Mouse (Mus musculus): ENCODE results near the gene Fam20c.

Fam20c gene

GRCm38 (mm10) chr5:138809767-138810166, 55.5 kb downstream of the Fam20c start:
- DNase-seq (ENCODE audit: low spot score), result peak; percentile 45

DNA sequence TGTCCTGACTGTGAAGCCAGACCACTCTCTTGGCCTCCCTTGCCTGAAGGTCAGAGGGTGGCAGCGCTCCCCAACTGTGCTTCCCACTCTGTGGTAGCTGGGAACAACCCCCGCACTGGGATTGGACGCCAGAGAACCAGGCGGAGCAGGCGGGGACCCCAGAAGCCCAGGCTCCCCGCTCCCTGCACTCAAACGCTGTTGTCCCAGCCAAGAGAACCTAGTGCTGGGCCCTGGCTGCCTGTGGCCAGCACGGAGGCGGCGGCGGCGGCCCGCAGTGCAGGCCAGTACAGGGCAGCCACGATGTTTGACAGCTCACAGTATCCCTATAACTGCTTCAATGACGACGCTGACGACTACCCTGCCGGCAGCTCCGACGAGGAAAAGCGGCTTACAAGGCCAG, 65.5 kb downstream of the Fam20c start, which contains the start of gene Gm5294:
Gene Gm5294 (plus strand): TSS at position 301 of the 400 bp plus-strand sequence.
- DNase-seq (ENCODE audit: low spot score), result no peak

- DNase-seq (ENCODE audit: low spot score), result no peak
Measured at GRCm38 (mm10) chr5:138820717-138821332, 66.5 kb downstream of the Fam20c start.

GRCm38 (mm10) chr5:138825090-138825489, 70.8 kb downstream of the Fam20c start:
- no peak for DNase-seq (ENCODE audit: low spot score)

- DNase-seq (ENCODE audit: low spot score), result peak; percentile 70
Measured at GRCm38 (mm10) chr5:138833406-138833805, 79.1 kb downstream of the Fam20c start.

GRCm38 (mm10) chr5:138834910-138835309, 80.6 kb downstream of the Fam20c start:
- no peak for DNase-seq (ENCODE audit: low spot score)

- DNase-seq (ENCODE audit: low spot score), result no peak
Measured at GRCm38 (mm10) chr5:138840981-138841380, 86.7 kb downstream of the Fam20c start.

DNA sequence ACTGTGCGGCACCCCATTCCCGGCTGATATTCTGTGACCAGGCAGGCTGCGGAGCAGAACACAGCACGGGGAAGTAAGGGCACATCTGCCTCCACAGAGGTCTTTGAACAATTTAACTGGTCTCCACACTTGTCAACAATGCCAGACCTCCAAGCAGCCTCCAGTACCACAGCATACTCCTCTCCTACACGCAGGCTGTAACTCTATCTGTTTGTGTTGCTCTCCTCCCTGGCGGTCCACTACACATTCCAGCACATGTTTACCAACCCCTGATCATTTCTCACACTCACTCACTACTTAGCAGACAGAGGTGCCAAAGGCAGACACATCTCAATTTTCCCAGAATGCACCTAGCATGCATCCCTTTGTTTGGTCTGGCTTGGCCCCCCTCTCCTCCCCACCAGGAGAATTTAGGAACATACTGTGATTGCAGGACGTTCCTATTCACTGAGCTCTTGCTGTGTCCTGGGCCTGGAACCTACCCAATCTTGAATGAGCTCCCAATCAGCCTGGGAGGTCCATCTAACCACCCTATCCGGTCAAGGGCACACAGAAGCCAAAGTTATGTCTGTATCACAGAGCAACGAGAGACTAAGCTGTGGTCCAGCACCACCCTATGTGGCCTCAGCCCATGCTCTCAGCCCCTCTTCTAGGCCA, 89.0 kb downstream of the Fam20c start:
- peak; percentile 24 for DNase-seq (ENCODE audit: low spot score)

GRCm38 (mm10) chr5:138846506-138846905, 92.2 kb downstream of the Fam20c start:
- peak; percentile 74 for DNase-seq (ENCODE audit: low spot score)

DNA sequence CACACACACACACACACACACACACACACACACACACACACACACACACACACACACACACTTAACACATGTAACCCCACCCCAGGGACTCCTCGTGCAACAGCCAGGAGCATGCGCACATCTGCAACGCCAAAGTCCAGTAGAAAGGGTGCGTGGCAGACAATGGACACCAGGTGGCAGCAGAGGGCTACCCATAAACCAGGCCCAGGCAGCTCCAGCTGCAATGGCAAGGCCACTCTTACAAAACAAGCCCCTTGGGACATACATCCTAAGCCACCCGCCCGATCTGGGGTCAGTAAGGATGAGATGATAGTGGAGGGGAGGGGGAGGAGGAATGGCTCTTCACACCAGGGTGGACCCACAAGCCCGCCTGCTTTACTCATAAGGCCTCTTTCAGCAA, 93.8 kb downstream of the Fam20c start:
- peak; percentile 87 for DNase-seq (ENCODE audit: low spot score)

DNA sequence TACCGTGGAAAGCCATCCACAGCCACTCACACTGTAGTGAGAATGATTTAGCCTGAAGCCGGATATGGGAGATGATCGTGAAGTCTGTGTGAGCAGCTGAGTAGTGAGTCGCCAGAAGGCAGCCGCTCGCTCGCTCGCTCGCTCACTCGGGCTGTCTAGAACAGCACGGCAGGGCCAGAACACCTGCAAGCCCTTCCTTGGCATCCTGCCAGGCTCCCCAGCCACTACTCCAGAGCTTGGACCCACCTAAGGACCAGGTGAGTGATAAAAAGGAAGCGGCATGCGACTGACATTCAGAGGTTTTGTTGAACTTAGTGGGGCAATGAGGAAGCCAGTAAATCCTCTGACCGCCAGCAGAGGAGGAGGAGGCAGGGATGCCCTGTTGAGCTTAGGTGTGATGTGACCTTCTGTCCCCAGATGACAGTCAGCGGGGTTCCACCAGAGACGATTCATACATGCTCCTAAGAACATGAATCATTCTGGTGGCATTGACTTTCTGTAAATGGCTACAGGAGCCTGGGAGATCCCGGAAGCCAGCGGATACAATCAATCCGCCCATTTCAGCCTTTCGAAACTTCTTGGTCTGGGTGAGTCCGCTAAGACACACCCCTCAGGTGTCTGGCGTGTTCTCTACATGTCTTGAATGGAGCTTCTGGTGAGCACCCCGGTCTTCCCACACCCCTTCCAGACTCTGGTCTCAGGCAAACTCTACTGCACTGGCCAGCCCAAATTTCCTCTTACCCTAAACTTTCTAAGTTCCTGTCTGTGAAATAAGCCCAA, 95.6 kb downstream of the Fam20c start:
- no peak for DNase-seq (ENCODE audit: low spot score)

DNA sequence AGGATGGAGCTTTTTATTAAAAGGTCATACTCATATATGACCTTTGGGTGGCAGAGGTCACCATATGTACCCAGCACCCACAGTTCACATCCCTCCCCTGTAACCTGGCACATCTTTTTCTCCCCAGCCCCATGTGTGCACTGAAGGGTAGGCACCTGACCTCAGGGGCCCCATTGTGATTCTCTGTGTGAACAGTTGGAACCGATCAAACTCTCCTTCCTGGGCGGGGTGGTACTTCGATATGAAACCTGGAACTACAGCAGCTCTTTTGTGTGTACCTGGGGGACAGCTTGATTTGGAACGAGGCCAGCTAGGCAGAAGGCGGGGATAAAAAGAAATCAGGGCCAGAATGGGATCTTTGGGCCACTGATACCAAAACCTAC, 96.1 kb downstream of the Fam20c start:
- DNase-seq (ENCODE audit: low spot score), result no peak

DNA sequence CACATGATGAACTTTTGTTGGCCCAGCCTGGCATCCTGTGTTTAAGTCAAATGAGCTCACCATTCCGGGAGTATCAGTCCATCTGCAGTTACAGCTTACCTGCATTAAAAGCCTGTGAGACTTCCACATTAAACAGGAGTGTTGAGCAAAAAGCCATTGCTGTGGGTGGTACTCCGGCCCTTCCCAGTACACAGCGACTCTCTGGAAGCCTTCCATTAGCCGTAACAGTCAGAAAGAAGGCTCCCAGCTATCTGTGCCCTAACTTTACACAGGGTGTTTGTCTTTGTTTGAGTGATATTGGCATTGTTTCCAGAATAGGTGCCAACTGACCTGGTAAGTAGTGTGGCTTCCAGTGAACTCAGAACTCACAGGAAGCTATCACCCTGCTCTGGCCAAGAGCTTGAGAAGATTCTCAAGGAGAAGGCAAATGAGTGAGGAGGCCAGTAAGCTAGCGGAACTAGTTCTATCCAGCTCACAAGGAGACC, 97.0 kb downstream of the Fam20c start:
- no peak for DNase-seq (ENCODE audit: low spot score)

GRCm38 (mm10) chr5:138852151-138852550, 97.8 kb downstream of the Fam20c start:
- no peak for DNase-seq (ENCODE audit: low spot score)

GRCm38 (mm10) chr5:138853349-138853748, 99.0 kb downstream of the Fam20c start:
- no peak for DNase-seq (ENCODE audit: low spot score)

DNA sequence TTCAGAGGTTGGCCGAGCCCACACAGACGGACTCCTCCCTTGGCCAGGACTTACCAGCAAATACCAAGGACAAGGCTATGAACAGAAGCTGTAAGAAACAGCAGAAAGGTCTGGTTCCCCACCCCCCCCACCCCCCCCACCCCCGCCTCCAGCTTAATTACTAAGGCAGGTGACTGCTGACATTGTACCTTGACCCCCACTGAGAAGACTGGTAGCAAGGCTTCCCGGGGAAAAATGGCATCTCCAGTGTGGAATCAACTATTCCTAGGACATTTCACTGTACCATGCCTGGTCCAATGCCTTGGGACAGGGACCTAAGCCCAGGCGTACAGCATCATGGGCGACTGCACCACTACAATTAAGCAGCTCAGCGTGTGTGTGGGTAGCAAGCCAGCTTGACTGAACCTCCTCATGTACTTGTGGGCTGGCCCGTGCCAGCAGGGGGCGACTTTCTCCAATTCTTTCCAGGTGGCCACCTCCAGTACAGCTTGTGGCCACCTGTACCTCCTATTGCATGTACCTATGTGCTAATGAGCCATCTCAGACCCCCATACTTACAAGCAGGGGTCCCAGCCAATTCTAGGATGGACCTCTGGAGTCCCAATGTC, 102.8 kb downstream of the Fam20c start:
- peak; percentile 80 for DNase-seq (ENCODE audit: low spot score)

- DNase-seq (ENCODE audit: low spot score), result peak; percentile 52
Measured at GRCm38 (mm10) chr5:138857811-138858251, 103.5 kb downstream of the Fam20c start.

Measured in ovary, postnatal 36 days (tissue).